Mouse (Mus musculus): Measurements from ENCODE around the gene Pvalb.

- no peak for TF ChIP-seq EP300 (IDR thresholded peaks at IDR 0.05)
- TF ChIP-seq CTCF (IDR thresholded peaks at IDR 0.05) = no peak
These were observed 35.5 kb downstream of the Pvalb start for GRCm38 (mm10) chr15:78170708-78171107.
